Mouse (Mus musculus) left cerebral cortex, postnatal 36 days (tissue): ENCODE measurements around the gene Ptbp2. TPM values are rescaled to one million over a fixed set of nuclear protein-coding genes. Genes with fewer than 3 reads are reported as not detected.

ENCODE experiments used
- DNase-seq, 2 experiments: peaks; one replicate each; pipeline ENCODE4 v3.0.0; 2021 to 2022; ENCODE audit warnings: low spot score in 2 of 2, mixed read lengths in 1 of 2
- intact Hi-C: fragments of 180-260 bp; cut with DNase I; formaldehyde crosslinking; loops from one replicate; pipeline ENCODE4 v1.15.1; 2025
- total RNA-seq, 2 experiments: library from RNA; stranded (reverse); gene quantifications; 2 replicates each; pipeline ENCODE4 v1.2.3; 2021

Ptbp2 gene
- 100 to 1,000 TPM in 1 of 2 experiments, 10 to 100 TPM in 1; 96.9 to 109 TPM for total RNA-seq

GRCm38 (mm10) chr3:119784366-119784765 is at the start of gene Ptbp2:
TSS of gene Ptbp2 (minus strand) at chr3:119784466.
- intact Hi-C loops, result no loop called here
- DNase-seq, result no peak

DNA sequence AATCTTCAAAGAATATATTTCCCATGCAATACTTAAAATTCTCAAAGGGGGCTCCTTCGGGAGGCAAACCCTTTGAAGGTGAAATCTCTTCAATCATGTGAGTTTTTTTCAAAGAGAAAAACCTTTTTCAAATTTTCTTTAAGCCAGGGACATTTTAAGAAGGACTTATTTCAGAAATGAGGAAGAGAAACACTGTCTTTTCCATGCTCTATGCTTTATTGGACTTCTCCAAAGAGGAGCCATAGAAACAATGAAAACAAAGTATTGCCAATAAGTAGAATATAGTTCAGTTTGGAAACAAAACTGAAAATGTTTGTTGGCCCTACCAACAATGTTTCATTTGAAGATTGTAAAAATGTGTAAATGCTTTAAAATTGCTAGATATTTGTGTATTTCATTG is 30.4 kb upstream of the Ptbp2 start:
- no peak for DNase-seq
- intact Hi-C loops, result no loop called here

GRCm38 (mm10) chr3:119806123-119806522 is 21.9 kb upstream of the Ptbp2 start:
- no peak for DNase-seq
- intact Hi-C loops, result no loop called here

GRCm38 (mm10) chr3:119794677-119795365 is 10.6 kb upstream of the Ptbp2 start:
- intact Hi-C loops, result no loop called here
- no peak for DNase-seq

- intact Hi-C loops, result no loop called here
- DNase-seq, result peak; percentile 89 to 90
Observed at GRCm38 (mm10) chr3:119782946-119783701, 1.1 kb downstream of the Ptbp2 start.

- intact Hi-C loops, result no loop called here
- peak in 1 of 2 experiments; percentile 57 for DNase-seq
Observed at GRCm38 (mm10) chr3:119782022-119782945, 2.0 kb downstream of the Ptbp2 start.

- DNase-seq, result no peak
- intact Hi-C loops, result no loop called here
Observed at GRCm38 (mm10) chr3:119780876-119781275, 3.4 kb downstream of the Ptbp2 start.

- intact Hi-C loops, result no loop called here
- DNase-seq, result no peak
Observed at GRCm38 (mm10) chr3:119779261-119779660, 5.0 kb downstream of the Ptbp2 start.

DNA sequence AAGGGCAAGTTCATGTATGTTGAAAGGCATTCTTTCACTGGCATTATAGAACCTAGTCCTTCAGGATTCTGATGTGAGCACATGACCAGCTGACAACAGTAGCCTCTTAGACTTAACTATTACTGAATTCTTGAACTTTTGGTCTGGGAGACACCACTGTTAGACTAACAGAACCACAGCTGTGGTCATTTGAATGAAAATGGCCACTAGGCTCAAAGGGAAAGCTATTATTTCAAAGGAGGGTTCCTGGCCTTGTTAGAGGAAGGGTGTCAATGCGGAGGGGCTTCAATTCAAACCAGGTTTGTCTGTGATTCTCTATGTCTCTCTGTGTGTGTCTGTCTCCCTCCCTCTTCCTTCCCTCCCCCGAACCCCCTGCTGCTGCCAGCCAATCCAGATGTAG is 5.8 kb downstream of the Ptbp2 start:
- DNase-seq, result no peak
- intact Hi-C loops, result no loop called here

DNA sequence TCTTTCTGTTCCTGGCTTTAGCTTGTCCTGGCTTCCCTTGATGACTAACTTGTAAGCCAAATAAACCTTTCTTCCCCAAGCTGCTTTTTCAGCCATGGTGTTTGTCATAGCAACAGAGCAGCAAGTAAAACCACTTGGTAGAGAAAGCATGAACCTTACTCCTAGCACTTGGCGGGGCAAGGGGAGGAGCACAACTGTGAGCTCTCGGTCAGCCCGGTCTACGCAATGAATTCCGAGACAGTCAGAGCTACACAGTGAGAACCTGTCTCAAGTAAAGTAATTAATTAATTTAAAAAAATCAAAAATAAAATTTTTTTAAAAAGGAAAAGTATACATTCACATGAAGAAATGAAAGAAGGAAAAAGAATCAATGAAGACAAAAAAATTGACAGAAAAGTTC is 8.1 kb downstream of the Ptbp2 start:
- intact Hi-C loops, result no loop called here
- DNase-seq, result no peak

- DNase-seq, result no peak
- intact Hi-C loops, result no loop called here
Observed at GRCm38 (mm10) chr3:119772789-119773188, 11.5 kb downstream of the Ptbp2 start.

DNA sequence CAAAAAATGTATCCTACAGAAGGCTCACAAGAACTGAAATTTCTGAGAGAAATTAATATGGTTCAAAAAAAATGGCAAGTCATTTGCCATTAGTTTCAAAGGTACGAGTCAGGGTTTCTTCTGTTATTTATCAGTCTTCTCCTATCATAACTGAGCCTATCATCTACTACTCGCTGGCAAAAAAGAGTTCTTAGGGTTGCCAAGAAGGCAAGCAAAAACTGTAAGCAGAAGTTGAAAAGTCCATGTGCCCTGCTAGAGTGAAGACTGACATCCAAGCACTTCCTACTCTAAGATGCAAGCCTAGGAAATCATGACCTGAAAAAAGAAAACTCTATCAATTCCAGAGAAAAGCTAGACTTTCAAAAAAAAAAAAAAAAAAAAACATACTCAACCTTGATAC is 20.5 kb downstream of the Ptbp2 start:
- intact Hi-C loops, result no loop called here
- DNase-seq, result no peak

DNA sequence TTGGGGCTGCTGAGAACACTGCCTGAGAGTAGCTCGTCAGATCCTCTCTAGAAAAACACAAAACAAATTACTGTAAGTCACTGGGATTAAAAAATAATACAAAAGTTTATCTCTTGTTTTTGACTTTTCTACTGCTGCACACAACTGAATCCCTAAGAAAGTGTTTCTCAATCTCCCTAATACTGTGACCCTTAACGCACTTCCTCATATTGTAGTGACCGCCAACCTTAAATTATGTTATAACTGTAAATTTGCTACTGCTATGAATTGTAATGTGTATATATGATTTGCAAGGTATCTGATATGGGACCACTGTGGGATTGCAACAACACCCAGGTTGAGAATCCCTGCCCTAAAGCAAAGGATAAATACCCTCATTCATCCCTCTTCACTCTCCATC is 22.5 kb downstream of the Ptbp2 start:
- no peak for DNase-seq
- intact Hi-C loops, result no loop called here

DNA sequence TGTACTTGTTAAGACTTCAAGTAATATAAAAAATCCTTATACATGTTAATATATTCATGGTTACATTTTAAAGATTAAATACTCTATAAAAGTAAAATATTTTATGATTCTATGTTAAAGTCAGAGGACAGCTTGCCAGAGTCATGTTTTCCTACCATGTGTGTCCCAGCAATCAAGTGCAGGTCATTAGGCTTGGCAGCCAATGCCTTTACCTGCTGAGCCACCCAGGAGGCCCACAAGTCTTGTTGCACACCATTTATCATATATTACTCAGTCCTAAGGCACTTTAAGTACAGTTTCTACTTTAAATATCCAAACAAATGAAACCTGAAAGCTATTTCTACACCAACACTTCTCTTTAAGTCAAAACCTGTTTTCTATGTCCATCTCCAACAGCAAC is 30.5 kb downstream of the Ptbp2 start:
- intact Hi-C loops, result no loop called here
- no peak for DNase-seq

DNA sequence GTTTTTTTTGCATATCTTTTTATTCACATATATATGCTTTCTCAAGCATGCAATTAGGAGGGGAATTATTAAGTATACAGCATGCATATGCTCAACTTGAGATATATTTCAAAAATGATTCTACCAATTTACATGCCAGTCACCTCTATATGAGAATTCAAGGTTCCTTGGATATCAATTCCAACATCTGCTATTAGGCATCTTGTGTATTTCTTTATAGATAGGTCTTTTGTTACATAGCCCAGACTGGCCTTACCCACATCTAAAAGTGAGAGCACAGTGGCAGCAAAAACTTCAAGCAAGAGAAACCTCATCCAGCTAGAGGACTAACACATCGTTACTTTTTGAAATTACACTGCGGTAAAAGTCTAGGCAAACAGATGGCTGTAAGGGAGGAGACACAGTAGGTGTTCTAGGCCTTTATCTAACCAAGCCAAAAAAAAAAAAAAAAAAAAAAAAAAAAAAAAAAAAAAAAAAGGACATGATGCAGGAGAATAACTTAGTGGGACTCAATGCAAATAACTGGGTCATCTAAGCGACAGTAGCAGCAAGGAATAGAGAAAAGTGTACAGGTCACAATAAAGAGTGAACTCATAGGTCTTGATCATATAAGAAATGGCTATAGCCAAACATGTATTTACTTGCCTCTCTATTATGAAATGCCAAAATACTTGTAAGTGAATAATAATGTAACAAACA is 34.6 kb downstream of the Ptbp2 start:
- DNase-seq, result no peak
- intact Hi-C loops, result no loop called here

DNA sequence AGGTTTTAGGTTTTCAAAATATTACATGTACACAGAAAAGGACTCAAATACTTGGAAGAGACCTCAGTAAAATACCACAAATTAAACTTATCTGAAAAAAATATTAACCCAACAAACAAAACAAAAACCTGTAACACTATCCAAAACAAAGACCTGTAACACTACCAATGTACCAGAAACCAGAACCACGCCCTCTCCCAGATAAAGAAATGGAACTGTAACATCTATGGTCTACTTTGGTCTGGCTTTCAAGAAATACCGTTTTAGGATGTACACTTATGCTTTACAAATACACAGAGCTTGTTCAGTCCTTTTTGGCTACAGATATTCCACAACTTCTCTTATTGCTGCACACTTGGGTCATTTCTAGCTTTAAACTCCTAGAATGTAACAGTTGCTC is 35.1 kb downstream of the Ptbp2 start:
- intact Hi-C loops, result no loop called here
- no peak for DNase-seq

- no peak for DNase-seq
- intact Hi-C loops, result no loop called here
Observed at GRCm38 (mm10) chr3:119746656-119747055, 37.6 kb downstream of the Ptbp2 start.

GRCm38 (mm10) chr3:119745801-119746200 is 38.5 kb downstream of the Ptbp2 start:
- intact Hi-C loops, result no loop called here
- no peak for DNase-seq

- no peak for DNase-seq
- intact Hi-C loops, result no loop called here
Observed at GRCm38 (mm10) chr3:119729863-119730262, 54.4 kb downstream of the Ptbp2 start.

- no peak for DNase-seq
- intact Hi-C loops, result no loop called here
Observed at GRCm38 (mm10) chr3:119712066-119712465, 72.2 kb downstream of the Ptbp2 start.
